Mouse (Mus musculus): Measurements from ENCODE around the gene Rnf43. TPM values are rescaled to one million over a fixed set of nuclear protein-coding genes. Genes with fewer than 3 reads are reported as not detected.

Gene Rnf43
- polyA plus RNA-seq, 1 experiment from 2014 or later, result 1.9 TPM

GRCm38 (mm10) chr11:87725515-87725914 lies 63.0 kb downstream of the Rnf43 start:
- peak overlapping the region; percentile 15; the same call in 1 of the 2 replicates for H3K4me3 ChIP-seq

DNA sequence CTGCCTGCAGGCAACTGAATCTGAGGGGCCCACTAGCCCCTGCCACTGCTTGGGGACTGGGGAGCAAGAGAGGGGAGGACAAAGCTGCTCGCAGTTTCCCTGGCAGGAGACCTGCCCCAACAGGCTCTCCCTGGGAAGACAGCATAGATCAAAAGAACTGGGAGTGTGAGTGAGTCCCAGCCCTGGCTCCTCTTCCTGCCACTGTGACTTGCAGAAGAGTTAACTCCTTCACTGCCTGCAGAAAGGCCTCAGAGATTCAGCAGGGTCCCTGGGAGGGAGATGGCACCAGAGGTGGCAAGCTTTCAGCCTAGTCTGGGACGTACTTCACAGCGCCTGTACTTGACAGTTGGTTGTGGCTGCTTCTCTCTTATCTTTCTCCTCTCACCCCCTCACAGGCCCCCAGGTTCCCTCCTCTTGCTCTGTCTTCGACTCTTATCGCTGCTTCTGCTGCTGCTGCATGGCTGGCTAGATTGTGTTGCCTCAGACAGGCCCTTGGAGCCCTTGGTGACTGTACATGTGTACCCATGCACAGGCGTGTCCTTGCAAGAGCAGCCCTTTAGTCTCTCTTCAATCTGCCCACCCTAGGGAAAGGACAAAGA lies 63.5 kb downstream of the Rnf43 start:
- H3K36me3 ChIP-seq (replicated peaks), result no peaks in the 10 kb centered on the region
- 0 out of 2 replicates have a peak, but pooled peaks cover under 1% of the 10 kb centered on the region for H3K27me3 ChIP-seq (ENCODE audit: poor library complexity, severe bottlenecking)
- 26% methylated on average over 6 of the region's 6 CpGs for WGBS
- H3K9me3 ChIP-seq, result no peaks in the 10 kb centered on the region
- DNase-seq (ENCODE audit: extremely low spot score, low spot score), result peak; percentile 37
- H3K4me1 ChIP-seq, result peaks cover 39% of the 10 kb centered on the region
- H3K4me3 ChIP-seq, result peak overlapping the region; percentile 15; the same call in 1 of the 2 replicates
- peak overlapping the region; percentile 84 for H3K27ac ChIP-seq

More at GRCm38 (mm10) chr11:87725515-87725914, 63.0 kb downstream of the Rnf43 start:
- Histone ChIP-seq H3K4me1 (peaks cover 39% of the 10 kb centered on the region), H3K9me3 (no peaks in the 10 kb centered on the region), H3K27me3 (ENCODE audit: poor library complexity, severe bottlenecking) (0 out of 2 replicates have a peak, but pooled peaks cover 6% of the 10 kb centered on the region), H3K27ac (peak overlapping the region; percentile 84), H3K36me3 (replicated peaks) (no peaks in the 10 kb centered on the region)
- DNase-seq (ENCODE audit: extremely low spot score, low spot score), result no peak

DNA sequence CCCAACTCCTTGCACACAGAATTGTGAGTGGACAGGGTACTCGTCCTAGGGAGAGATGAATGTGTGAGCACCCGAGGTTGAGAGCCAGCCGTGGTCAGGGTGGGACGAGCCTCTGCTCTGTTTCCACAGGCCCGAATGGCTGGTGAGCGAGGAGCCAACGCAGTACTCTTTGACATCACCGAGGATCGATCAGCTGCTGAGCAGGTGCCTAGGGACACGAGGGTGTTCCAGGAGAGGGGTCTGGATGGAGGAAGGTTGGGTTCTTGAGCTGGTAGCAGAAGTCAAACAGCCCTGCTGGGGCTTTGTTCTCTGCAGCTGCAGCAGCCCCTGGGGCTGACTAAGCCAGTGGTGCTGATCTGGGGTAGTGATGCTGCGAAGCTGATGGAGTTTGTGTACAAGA lies 64.5 kb downstream of the Rnf43 start:
- 60% methylated on average over 11 of the region's 11 CpGs for WGBS
- Histone ChIP-seq H3K9me3 (no peaks in the 10 kb centered on the region), H3K27me3 (ENCODE audit: poor library complexity, severe bottlenecking) (no peaks in the 10 kb centered on the region), H3K36me3 (replicated peaks) (no peaks in the 10 kb centered on the region), H3K4me3 (no peak overlapping the region), H3K4me1 (peaks cover 39% of the 10 kb centered on the region), H3K27ac (peak overlapping the region; percentile 84)
- no peak for DNase-seq (ENCODE audit: extremely low spot score, low spot score)

DNA sequence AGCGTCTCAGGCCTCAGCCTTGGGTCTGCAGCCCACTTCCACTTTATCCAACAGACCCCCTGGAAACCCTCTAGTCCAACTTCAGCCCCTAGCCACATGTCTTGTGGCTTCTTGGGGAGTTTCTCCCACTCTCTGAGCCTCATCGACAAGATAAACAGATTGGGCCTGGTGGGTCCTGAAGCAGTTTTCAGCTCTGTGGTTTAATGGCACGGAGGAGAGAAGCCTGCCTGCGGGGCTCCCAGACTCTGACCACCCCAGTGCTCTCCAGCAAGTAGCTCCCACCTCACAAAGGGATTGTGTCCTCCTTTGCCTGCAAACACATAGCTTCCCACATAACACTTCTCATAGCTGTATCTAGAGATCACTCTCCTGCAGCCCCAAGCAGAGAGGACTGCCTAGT lies 64.9 kb downstream of the Rnf43 start:
- Histone ChIP-seq H3K27me3 (ENCODE audit: poor library complexity, severe bottlenecking) (no peaks in the 10 kb centered on the region), H3K27ac (peak overlapping the region; percentile 84), H3K4me1 (peaks cover 39% of the 10 kb centered on the region), H3K36me3 (replicated peaks) (no peaks in the 10 kb centered on the region), H3K9me3 (no peaks in the 10 kb centered on the region), H3K4me3 (no peak overlapping the region)
- 67% methylated on average over 4 of the region's 4 CpGs for WGBS
- DNase-seq (ENCODE audit: extremely low spot score, low spot score), result no peak

GRCm38 (mm10) chr11:87728850-87729592 lies 66.5 kb downstream of the Rnf43 start:
- no peak overlapping the region for H3K4me3 ChIP-seq
- no peaks in the 10 kb centered on the region for H3K9me3 ChIP-seq
- no peak for DNase-seq (ENCODE audit: extremely low spot score, low spot score)
- 80% methylated on average over 18 of the region's 18 CpGs for WGBS
- H3K4me1 ChIP-seq, result peaks cover 48% of the 10 kb centered on the region
- peaks cover 13% of the 10 kb centered on the region for H3K27me3 ChIP-seq (ENCODE audit: poor library complexity, severe bottlenecking)
- H3K27ac ChIP-seq, result peak overlapping the region; percentile 60; the same call in 1 of the 2 replicates
- H3K36me3 ChIP-seq (replicated peaks), result no peaks in the 10 kb centered on the region

GRCm38 (mm10) chr11:87729593-87730185 lies 67.2 kb downstream of the Rnf43 start:
- Histone ChIP-seq H3K36me3 (replicated peaks) (no peaks in the 10 kb centered on the region), H3K4me1 (peaks cover 50% of the 10 kb centered on the region), H3K9me3 (no peaks in the 10 kb centered on the region), H3K27me3 (ENCODE audit: poor library complexity, severe bottlenecking) (peaks cover 20% of the 10 kb centered on the region), H3K27ac (peak overlapping the region; percentile 60; the same call in 1 of the 2 replicates), H3K4me3 (no peak overlapping the region)
- 87% methylated on average over 13 of the region's 13 CpGs for WGBS
- DNase-seq (ENCODE audit: extremely low spot score, low spot score), result no peak

DNA sequence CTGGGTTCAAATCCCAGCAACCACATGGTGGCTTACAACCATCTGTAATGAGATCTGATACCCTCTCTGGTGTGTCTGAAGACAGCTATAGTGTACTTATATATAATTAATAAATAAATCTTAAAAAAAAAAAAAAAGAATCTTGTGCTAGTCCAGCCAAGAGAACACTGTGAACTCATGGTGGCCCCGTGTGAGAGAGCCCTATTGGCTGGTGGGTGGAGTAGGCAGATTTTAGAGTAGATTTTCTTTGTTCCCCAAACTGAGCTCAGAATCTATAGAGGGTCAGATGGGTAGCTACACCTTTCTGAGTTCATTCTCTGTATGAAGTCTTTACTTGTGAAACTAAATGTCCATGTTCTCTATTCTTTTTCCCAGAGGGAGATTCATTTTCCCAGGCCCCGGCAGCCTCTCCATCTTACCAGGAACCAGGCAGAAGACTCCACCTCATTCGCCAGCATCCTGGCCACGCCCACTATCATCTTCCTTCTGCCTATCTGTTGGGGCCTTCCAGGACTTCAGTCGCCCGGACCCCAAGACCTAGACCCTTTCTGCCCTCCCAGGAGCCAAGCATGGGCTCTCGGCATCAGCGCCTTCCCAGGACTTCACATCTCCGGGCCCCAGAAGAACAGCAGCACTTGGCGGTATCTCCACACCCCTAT lies 68.3 kb downstream of the Rnf43 start:
- WGBS, result 70% methylated on average over 10 of the region's 10 CpGs

GRCm38 (mm10) chr11:87734346-87734745 lies 71.8 kb downstream of the Rnf43 start:
- 50% methylated on average over 5 of the region's 5 CpGs for WGBS
- DNase-seq (ENCODE audit: extremely low spot score, low spot score), result no peak

More for the DNA sequence above, 68.3 kb downstream of the Rnf43 start:
- Histone ChIP-seq H3K27ac (no peak overlapping the region; the same call in 1 of the 2 replicates), H3K36me3 (replicated peaks) (no peaks in the 10 kb centered on the region), H3K27me3 (ENCODE audit: poor library complexity, severe bottlenecking) (peaks cover 29% of the 10 kb centered on the region), H3K4me1 (peaks cover 39% of the 10 kb centered on the region), H3K9me3 (no peaks in the 10 kb centered on the region), H3K4me3 (no peak overlapping the region)
- no peak for DNase-seq (ENCODE audit: extremely low spot score, low spot score)

DNA sequence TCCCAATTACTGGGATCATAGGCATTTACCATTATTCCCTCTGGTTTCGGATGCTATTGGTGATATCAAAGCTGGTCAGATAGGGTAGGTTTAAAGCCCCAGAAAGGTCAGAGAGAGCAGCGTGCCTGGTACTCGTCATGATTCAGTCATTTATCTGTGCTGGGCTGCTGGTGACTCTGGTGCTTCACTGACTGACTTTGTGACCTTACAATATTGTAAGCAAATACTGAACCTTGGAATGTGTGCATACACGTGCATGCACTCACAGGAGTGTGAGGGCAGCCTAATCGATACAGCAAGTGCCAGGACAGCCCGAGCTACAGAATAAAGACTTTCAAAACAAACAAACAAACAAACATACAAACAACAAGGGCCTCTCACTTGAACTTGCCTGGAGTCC lies 73.2 kb downstream of the Rnf43 start:
- peaks cover 35% of the 10 kb centered on the region for H3K27me3 ChIP-seq (ENCODE audit: poor library complexity, severe bottlenecking)
- H3K4me3 ChIP-seq, result peak overlapping the region; percentile 85
- H3K36me3 ChIP-seq (replicated peaks), result peaks cover 16% of the 10 kb centered on the region
- peaks cover 37% of the 10 kb centered on the region for H3K4me1 ChIP-seq
- H3K27ac ChIP-seq, result peak overlapping the region; percentile 89; the same call in 1 of the 2 replicates
- no peak for DNase-seq (ENCODE audit: extremely low spot score, low spot score)
- 81% methylated on average over 6 of the region's 6 CpGs for WGBS
- no peaks in the 10 kb centered on the region for H3K9me3 ChIP-seq

More at GRCm38 (mm10) chr11:87734346-87734745, 71.8 kb downstream of the Rnf43 start:
- Histone ChIP-seq H3K27me3 (ENCODE audit: poor library complexity, severe bottlenecking) (peaks cover 35% of the 10 kb centered on the region), H3K9me3 (no peaks in the 10 kb centered on the region), H3K4me1 (peaks cover 37% of the 10 kb centered on the region), H3K4me3 (peak overlapping the region; percentile 24; the same call in 1 of the 2 replicates), H3K27ac (peak overlapping the region; percentile 74), H3K36me3 (replicated peaks) (peaks cover 2% of the 10 kb centered on the region)

- peaks cover 37% of the 10 kb centered on the region for H3K4me1 ChIP-seq
- peak overlapping the region; percentile 89 for H3K27ac ChIP-seq
- peak; percentile 66 for DNase-seq (ENCODE audit: extremely low spot score, low spot score)
- WGBS, result 2% methylated on average over 31 of the region's 31 CpGs
- peaks cover 35% of the 10 kb centered on the region for H3K27me3 ChIP-seq (ENCODE audit: poor library complexity, severe bottlenecking)
- peak overlapping the region; percentile 85 for H3K4me3 ChIP-seq
- H3K9me3 ChIP-seq, result no peaks in the 10 kb centered on the region
- H3K36me3 ChIP-seq (replicated peaks), result peaks cover 25% of the 10 kb centered on the region
These were observed 74.2 kb downstream of the Rnf43 start for GRCm38 (mm10) chr11:87736647-87737134.

DNA sequence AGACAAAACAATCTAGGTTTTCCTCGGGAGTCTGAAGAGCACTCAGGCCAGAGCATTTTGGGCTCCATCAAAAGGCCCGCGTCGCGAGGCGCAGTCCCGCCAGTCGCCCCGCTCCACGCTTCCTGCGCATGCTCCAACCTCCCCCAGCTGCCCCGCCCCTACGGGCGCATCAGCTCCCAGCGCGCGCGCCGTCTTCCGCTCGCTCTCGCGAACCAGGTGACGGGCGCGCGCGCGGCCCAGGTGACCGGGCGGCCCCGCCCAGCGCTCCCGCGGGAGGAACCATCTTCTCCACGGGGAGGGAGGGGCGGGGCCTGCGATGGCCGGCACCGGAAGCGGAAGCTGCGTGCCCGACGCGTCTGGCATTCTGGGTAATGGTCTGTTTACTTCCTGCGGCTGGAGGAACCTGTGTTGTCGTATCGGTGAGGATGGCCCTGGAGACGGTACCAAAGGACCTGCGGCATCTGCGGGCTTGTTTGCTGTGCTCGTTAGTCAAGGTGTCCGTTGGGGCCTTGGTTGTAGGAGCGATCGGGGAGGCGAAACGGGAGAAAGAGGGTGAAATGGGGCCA lies 74.7 kb downstream of the Rnf43 start, which contains the start of gene Supt4a:
TSS of gene Supt4a (plus strand) at position 378 of the 566 bp plus-strand sequence.
- peak; percentile 93 for DNase-seq (ENCODE audit: extremely low spot score, low spot score)
- Histone ChIP-seq H3K9me3 (no peaks in the 10 kb centered on the region), H3K27me3 (ENCODE audit: poor library complexity, severe bottlenecking) (peaks cover 35% of the 10 kb centered on the region), H3K27ac (peak within 1 kb of the TSS; percentile 89), H3K36me3 (replicated peaks) (peaks cover 30% of the 10 kb centered on the region), H3K4me3 (peak within 1 kb of the TSS; percentile 85), H3K4me1 (peaks cover 37% of the 10 kb centered on the region)
- under 1% methylated on average over 57 of the region's 57 CpGs for WGBS

- peaks cover 60% of the 10 kb centered on the region for H3K36me3 ChIP-seq (replicated peaks)
- H3K27ac ChIP-seq, result no peak overlapping the region
These were observed 81.2 kb downstream of the Rnf43 start for GRCm38 (mm10) chr11:87743691-87744090.

More at GRCm38 (mm10) chr11:87743691-87744090, 81.2 kb downstream of the Rnf43 start:
- H3K4me1 ChIP-seq, result peaks cover 5% of the 10 kb centered on the region; the same call in 1 of the 2 replicates
- H3K9me3 ChIP-seq, result no peaks in the 10 kb centered on the region
- no peaks in the 10 kb centered on the region for H3K27me3 ChIP-seq (ENCODE audit: poor library complexity, severe bottlenecking)
- DNase-seq (ENCODE audit: extremely low spot score, low spot score), result no peak
- H3K4me3 ChIP-seq, result no peak overlapping the region
- 93% methylated on average over 3 of the region's 3 CpGs for WGBS
